Mouse (Mus musculus) cortical plate, adult 2 months (tissue): ENCODE measurements around the gene Dgkg.

Experiments used
- CTCF ChIP-seq: fragments of 200-500 bp; IDR thresholded peaks from 2 replicates; pipeline ENCODE4 v1.5.1; 2011; ENCODE audit warnings: mild to moderate bottlenecking, control low read depth, low read length; ENCODE audit not compliant: insufficient read depth; ENCODE audit errors: extremely low read depth
- POLR2A ChIP-seq: fragments of 200-500 bp; IDR thresholded peaks from 2 replicates; pipeline ENCODE4 v1.6.1; 2011; ENCODE audit warnings: mild to moderate bottlenecking, low read length, control low read depth; ENCODE audit not compliant: insufficient read depth; ENCODE audit errors: extremely low read depth

DNA sequence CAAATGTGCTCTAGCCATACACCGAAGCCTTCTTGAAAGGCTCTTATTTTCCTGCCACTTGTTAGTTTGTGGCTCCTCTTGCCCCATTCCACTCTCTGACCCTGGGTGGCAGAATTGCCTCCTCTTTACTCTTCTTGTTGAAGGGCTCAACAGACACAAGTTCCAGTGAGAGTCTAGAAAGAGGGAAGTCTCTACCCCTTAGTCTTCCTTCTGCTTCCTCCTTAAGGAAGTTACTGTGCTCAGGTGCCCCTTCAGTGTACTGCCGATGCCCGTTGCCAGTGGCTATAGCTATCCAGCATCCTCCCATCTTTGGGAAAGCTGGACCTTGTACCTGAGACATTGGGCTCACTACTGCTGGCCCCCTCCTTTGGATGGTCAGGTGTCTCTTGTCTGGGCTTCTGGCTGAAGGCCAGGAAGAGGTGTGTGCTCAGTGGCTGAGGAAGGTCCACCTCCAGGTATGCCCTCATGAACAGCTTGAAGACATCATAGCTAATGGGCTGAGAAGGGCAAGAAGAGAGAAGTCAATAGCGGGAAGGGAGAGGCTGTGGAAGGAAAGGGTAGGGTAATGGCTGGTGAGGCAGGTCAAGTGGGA, 56.8 kb downstream of the Dgkg start:
- TF ChIP-seq CTCF (no peak), POLR2A (no peak)
